Mouse (Mus musculus) ES-E14 (cell line): ENCODE data around the gene Ampd3.

Source experiments
- HCFC1 ChIP-seq: IDR thresholded peaks from 2 replicates; pipeline ENCODE4 v1.6.1; 2012; ENCODE audit warnings: low read length, inconsistent platforms, borderline replicate concordance; ENCODE audit not compliant: insufficient read depth
- ZC3H11A ChIP-seq: IDR thresholded peaks from 2 replicates; pipeline ENCODE4 v1.6.1; 2012; ENCODE audit warnings: low read depth, mild to moderate bottlenecking, inconsistent platforms, low read length, borderline replicate concordance
- ZNF384 ChIP-seq: IDR thresholded peaks from 2 replicates; pipeline ENCODE4 v1.6.1; 2012; ENCODE audit warnings: low read depth, low read length, inconsistent platforms

DNA sequence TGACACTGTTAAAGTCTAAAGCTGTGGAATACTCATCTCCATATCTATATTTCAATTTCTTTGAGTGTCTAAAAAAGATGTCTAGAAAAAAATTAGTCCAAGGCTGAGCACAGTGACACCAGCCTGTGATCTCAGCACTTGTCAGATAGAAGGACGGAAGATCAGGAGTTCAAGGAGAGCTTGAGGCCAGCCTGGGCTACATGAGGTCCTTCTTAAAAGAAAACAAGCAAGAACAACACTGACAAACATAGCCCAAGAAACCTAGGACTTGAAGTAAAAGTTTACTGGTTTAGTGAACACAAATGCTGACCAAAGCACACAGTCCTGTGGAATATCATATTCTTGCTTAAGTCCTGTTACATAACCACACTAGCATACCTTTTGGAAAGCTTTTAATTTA, 66.0 kb downstream of the Ampd3 start:
- TF ChIP-seq HCFC1 (no peak), ZNF384 (no peak), ZC3H11A (no peak)
